Mouse (Mus musculus) small intestine, adult 2 months (tissue): Measurements from ENCODE around the gene Slc28a1.

Experiments used
- CTCF ChIP-seq: fragments of 200-500 bp; IDR thresholded peaks from 2 replicates; pipeline ENCODE4 v1.5.1; 2012; ENCODE audit warnings: low read depth, mild to moderate bottlenecking, control low read depth, inconsistent platforms, low read length, moderate library complexity, mixed read lengths; ENCODE audit not compliant: insufficient replicate concordance, insufficient read length; ENCODE audit errors: extremely low read depth
- POLR2A ChIP-seq: fragments of 200-500 bp; IDR thresholded peaks from 2 replicates; pipeline ENCODE4 v1.6.1; 2012; ENCODE audit warnings: low read depth, mild to moderate bottlenecking, control low read depth, inconsistent platforms, low read length, moderate library complexity

DNA sequence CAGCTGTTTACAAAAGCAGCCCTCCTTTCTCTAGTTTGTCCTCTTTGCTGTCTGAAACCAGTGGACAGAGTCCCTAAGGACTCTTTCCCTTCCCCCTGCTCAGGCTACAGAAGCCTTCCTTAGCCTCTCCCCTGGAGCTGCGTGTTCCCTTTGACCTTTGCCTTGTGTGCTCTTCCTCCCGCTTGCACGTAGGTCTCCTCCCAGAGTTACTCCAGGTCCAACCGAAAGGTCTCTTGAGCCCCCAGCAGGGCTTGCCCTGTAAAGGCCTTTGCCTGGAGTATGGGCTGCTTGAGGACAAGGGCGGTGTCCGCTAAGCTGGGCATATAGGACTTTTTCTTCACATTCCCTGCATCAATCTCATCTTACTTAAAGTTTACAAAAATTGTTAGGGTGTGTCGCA is 104.7 kb downstream of the Slc28a1 start:
- TF ChIP-seq CTCF: no peak
- TF ChIP-seq POLR2A: no peak
